Mouse (Mus musculus) megakaryocyte, embryonic 14.5 days (primary cell): ENCODE measurements around the gene Cd3e.

Experiments used
- FLI1 ChIP-seq: IDR thresholded peaks from 2 replicates; pipeline ENCODE4 v1.6.1; 2012; ENCODE audit warnings: low read length, inconsistent platforms, mixed read lengths
- GATA1 ChIP-seq: IDR thresholded peaks from 3 replicates; pipeline ENCODE4 v1.6.1; 2012; ENCODE audit warnings: mixed read lengths, low read length, inconsistent platforms, borderline replicate concordance

- TF ChIP-seq GATA1 (no peak), FLI1 (no peak)
Measured at GRCm38 (mm10) chr9:44966815-44967242, 42.6 kb downstream of the Cd3e start.
